Mouse (Mus musculus) left cerebral cortex, adult 2 months (tissue): Measurements from ENCODE around the gene Cdip1. TPM values are rescaled to one million over a fixed set of nuclear protein-coding genes. Genes with fewer than 3 reads are reported as not detected.
"Not testable (repeated sequence)": the region's sequence is repeated elsewhere in the genome, so short reads cannot be mapped to it uniquely, and the experiment has no call there.

Experiments
- DNase-seq, 2 experiments: peaks; one replicate each; pipeline ENCODE4 v3.0.0; 2021 to 2022; ENCODE audit warnings: low spot score in 2 of 2, mixed read lengths in 1 of 2; ENCODE audit errors: extremely low spot score in 1 of 2
- H3K27ac ChIP-seq: fragments of 200-600 bp; 2 replicates; pipeline ENCODE4 v1.8.1; 2022
- H3K4me3 ChIP-seq: fragments of 200-600 bp; 2 replicates; pipeline ENCODE4 v1.8.1; 2022
- CTCF ChIP-seq: fragments of 200-600 bp; IDR thresholded peaks from 2 replicates; pipeline ENCODE4 v1.8.1; 2022; ENCODE audit warnings: antibody characterized with exemption, mild to moderate bottlenecking, moderate library complexity
- intact Hi-C: fragments of 180-260 bp; cut with DNase I; formaldehyde crosslinking; loops from one replicate; pipeline ENCODE4 v1.15.1; 2025
- total RNA-seq, 2 experiments: library from RNA; stranded (reverse); gene quantifications; 2 replicates each; pipeline ENCODE4 v1.2.3; 2021

The Cdip1 gene
- total RNA-seq, 2 experiments from 2014 or later: 189 to 204 TPM

GRCm38 (mm10) chr16:4767012-4767790, 22.9 kb downstream of the Cdip1 start:
- Histone ChIP-seq H3K27ac (no peak overlapping the region), H3K4me3 (no peak overlapping the region)
- DNase-seq: no peak
- no peak for TF ChIP-seq CTCF
- intact Hi-C loops: loop anchor here (10.0 kb wide), 1 partner anchor 98 kb away; no protein-coding TSS in a partner anchor

DNA sequence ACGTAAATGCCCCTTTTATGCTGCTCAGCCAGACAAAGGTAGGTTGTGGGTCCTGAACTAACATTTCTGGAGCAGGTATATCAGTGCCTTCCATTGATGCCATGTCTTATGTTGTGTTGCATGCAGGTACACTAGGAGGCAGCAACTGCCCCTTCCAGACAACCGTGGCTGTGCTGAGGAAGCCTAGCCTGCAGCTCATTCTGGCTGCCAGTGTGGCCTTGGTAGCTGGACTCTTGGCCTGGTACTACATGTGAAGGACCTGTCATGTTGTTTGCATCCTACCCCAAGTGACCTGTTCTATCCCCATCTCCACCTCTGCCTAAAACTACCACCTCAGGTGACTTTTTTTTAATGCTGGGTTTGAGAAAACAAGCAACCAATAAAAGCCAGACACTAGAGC, 24.2 kb downstream of the Cdip1 start:
- DNase-seq: no peak
- TF ChIP-seq CTCF: no peak
- H3K27ac ChIP-seq: no peak overlapping the region
- no peak overlapping the region for H3K4me3 ChIP-seq
- intact Hi-C loops: loop anchor here (10.0 kb wide), 1 partner anchor 99 kb away; no protein-coding TSS in a partner anchor

GRCm38 (mm10) chr16:4763276-4763675, 26.8 kb downstream of the Cdip1 start:
- peak; percentile 72 for TF ChIP-seq CTCF

GRCm38 (mm10) chr16:4762437-4762836, 27.7 kb downstream of the Cdip1 start:
- H3K27ac ChIP-seq: no peak overlapping the region
- DNase-seq: no peak
- no peak overlapping the region for H3K4me3 ChIP-seq
- intact Hi-C loops: loop anchor here (10.0 kb wide), 1 partner anchor 102 kb away; no protein-coding TSS in a partner anchor
- TF ChIP-seq CTCF: no peak

More at GRCm38 (mm10) chr16:4763276-4763675, 26.8 kb downstream of the Cdip1 start:
- intact Hi-C loops: loop anchor here (10.0 kb wide), 1 partner anchor 102 kb away; no protein-coding TSS in a partner anchor
- no peak overlapping the region for H3K27ac ChIP-seq
- no peak for DNase-seq
- H3K4me3 ChIP-seq: no peak overlapping the region

DNA sequence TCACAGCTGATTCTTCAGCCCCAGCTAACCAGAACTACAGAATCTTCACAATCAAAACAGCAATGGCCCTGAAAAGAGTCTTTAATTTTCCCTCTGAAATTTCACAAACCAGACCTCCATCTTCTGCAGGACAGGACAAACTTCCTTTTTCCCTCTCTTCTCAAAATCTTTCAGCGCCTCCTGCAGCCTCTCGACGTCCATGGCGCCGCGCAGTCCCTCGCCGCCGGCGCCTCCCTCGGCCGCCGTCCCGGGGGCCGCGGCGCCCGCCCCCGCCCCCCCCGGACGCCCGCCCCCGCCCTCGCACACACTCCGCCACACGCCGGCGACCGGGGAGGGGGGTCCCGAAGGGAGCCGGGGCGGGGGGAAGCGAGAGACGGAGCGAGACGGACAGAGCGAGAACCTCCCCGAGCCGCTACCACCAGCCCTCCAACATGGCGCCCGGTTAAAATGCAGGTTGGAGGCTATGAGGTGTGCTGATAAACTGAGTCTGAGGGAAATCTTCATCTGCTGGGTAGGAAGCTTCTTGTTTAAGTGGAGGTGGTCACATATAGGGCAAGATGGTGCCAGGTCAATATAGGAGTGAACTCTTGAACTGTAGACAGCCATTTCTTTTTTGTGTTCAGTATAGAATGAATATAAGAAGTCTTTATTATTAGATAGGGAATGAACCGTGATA, 33.3 kb downstream of the Cdip1 start:
- intact Hi-C loops: not testable (repeated sequence)

GRCm38 (mm10) chr16:4754045-4754444, 36.0 kb downstream of the Cdip1 start:
- intact Hi-C loops: no loop called here
- Histone ChIP-seq H3K4me3 (no peak overlapping the region), H3K27ac (no peak overlapping the region)
- no peak for DNase-seq
- no peak for TF ChIP-seq CTCF

More for the DNA sequence above, 33.3 kb downstream of the Cdip1 start:
- Histone ChIP-seq H3K27ac (peak overlapping the region; percentile 76), H3K4me3 (peak overlapping the region; percentile 33)
- not testable (repeated sequence) for DNase-seq

DNA sequence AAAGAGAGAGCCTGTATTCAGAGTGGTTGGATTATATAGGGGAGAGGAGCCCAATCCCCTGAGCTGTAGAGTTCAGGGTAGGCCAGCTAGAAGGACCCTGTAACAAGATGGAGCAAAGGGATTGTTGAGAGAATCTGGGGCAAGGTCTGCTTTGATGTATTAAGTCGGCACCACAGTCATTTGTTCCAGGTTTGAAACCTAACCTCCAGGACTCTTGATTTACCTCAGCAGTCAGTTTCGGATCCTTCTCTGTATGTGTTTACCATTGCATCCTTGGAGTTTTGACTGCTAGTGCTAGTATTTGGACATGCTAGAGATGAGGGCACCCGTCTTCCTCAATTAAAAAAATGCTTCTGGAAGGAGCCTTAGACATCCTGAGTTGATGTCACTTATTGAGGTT, 37.9 kb downstream of the Cdip1 start:
- Histone ChIP-seq H3K27ac (no peak overlapping the region), H3K4me3 (no peak overlapping the region)
- no peak for DNase-seq
- intact Hi-C loops: no loop called here
- no peak for TF ChIP-seq CTCF

DNA sequence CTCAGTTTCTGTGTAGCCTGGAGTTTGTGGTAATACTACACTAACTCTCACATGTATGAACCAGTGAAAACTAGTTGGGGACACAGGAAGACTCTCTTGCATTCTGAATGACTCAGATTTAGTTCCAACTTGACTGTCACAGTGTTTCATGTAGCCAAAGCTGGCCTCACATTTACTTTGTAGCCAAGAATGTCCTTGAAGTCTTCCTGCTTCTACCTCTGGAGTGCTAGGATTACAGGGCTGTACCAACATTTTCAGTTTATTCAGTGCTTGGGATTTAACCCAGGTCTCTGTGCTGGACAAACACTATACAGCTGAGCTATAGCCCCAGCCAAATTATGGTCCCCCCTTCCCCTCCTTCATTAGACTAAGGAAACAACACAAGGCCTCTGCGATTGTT, 47.9 kb downstream of the Cdip1 start:
- no peak for DNase-seq
- H3K4me3 ChIP-seq: no peak overlapping the region
- intact Hi-C loops: no loop called here
- H3K27ac ChIP-seq: no peak overlapping the region
- TF ChIP-seq CTCF: no peak

- no peak overlapping the region for H3K4me3 ChIP-seq
- H3K27ac ChIP-seq: no peak overlapping the region
- no peak; the same call in 1 of the 2 replicates for TF ChIP-seq CTCF
- no peak for DNase-seq
- intact Hi-C loops: no loop called here
These were observed 50.1 kb downstream of the Cdip1 start for GRCm38 (mm10) chr16:4739994-4740393.

DNA sequence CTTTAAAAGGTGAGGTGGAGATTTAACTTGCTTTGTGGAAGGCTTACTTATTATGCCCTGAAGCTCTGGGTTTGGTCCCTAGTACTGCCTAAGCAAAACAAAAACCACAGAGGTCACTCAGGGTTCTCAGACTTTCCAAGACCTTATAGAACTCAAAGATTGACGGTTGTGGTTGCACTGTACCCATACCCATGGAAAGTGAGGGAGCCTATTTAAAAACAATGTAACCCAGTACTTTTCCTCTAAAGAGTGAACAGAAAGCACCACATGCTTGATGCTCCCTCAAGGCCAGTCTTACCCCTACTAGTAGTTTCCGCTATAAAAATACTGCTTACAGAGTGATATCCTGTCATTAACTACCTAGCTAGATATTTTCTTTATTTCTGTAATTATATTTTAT, 53.8 kb downstream of the Cdip1 start:
- TF ChIP-seq CTCF: no peak
- Histone ChIP-seq H3K4me3 (no peak overlapping the region), H3K27ac (no peak overlapping the region)
- DNase-seq: no peak
- intact Hi-C loops: no loop called here

- Histone ChIP-seq H3K4me3 (no peak overlapping the region), H3K27ac (no peak overlapping the region)
- no peak for DNase-seq
- TF ChIP-seq CTCF: no peak
- intact Hi-C loops: no loop called here
These were observed 59.2 kb downstream of the Cdip1 start for GRCm38 (mm10) chr16:4730776-4731358.

DNA sequence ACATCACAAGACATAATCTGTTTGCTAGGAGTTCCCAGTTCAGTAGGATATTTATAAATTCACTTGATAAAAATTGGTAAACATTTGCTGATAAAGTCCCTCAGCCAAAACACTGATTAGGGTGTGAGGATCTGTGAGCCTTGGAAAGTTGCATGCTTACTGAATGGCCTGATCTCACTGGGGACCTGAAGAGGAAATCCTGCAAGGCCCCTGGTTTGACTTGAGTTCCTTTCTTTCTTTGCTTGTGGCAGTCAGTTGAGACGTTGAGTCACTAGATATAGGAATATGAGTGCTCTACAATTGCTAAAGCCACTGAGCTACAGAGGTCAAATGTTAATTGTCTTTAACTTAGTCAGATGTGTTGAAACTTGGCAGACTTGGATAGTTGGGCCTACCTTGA, 62.1 kb downstream of the Cdip1 start:
- no peak for DNase-seq
- no peak overlapping the region for H3K4me3 ChIP-seq
- intact Hi-C loops: loop anchor here (2.0 kb wide), 1 partner anchor 61 kb away; no protein-coding TSS in a partner anchor
- H3K27ac ChIP-seq: no peak overlapping the region
- no peak for TF ChIP-seq CTCF
